Mouse (Mus musculus): ENCODE results near the gene Cript. TPM values are rescaled to one million over a fixed set of nuclear protein-coding genes. Genes with fewer than 3 reads are reported as not detected.
"Not testable (repeated sequence)": the region's sequence is repeated elsewhere in the genome, so short reads cannot be mapped to it uniquely, and the experiment has no call there.

The Cript gene
- polyA plus RNA-seq, 1 experiment from 2014 or later = 150 TPM

- 0 out of 2 replicates have a peak, but pooled peaks cover 2% of the 10 kb centered on the region for H3K9me3 ChIP-seq (ENCODE audit: control insufficient read depth, low read length)
- H3K27ac ChIP-seq (ENCODE audit: low read depth, low read length) = no peak overlapping the region
- ATAC-seq (ENCODE audit: low FRiP score, low TSS enrichment) = no peak
- H3K36me3 ChIP-seq (ENCODE audit: control insufficient read depth, insufficient read depth, low read length) = no peaks in the 10 kb centered on the region
- H3K4me3 ChIP-seq (ENCODE audit: low read length) = no peak overlapping the region
- no peak overlapping the region for H3K9ac ChIP-seq (ENCODE audit: low read depth, low read length)
- H3K27me3 ChIP-seq (ENCODE audit: control insufficient read depth, insufficient read depth, low read length) = no peaks in the 10 kb centered on the region
- WGBS = 50% methylated on average over 5 of the region's 5 CpGs
- H3K4me1 ChIP-seq (ENCODE audit: control insufficient read depth, insufficient read depth, low read length) = no peaks in the 10 kb centered on the region
- H3K4me2 ChIP-seq (replicated peaks; ENCODE audit: low read depth, low read length) = no peak overlapping the region
These were observed 47.6 kb downstream of the Cript start for GRCm38 (mm10) chr17:87072766-87073440.

- no peak for ATAC-seq (ENCODE audit: low FRiP score, low TSS enrichment)
- H3K27me3 ChIP-seq (ENCODE audit: control insufficient read depth, insufficient read depth, low read length) = no peaks in the 10 kb centered on the region
- H3K36me3 ChIP-seq (ENCODE audit: control insufficient read depth, insufficient read depth, low read length) = no peaks in the 10 kb centered on the region
- H3K4me2 ChIP-seq (replicated peaks; ENCODE audit: low read depth, low read length) = no peak overlapping the region
- H3K4me1 ChIP-seq (ENCODE audit: control insufficient read depth, insufficient read depth, low read length) = no peaks in the 10 kb centered on the region
- H3K9ac ChIP-seq (ENCODE audit: low read depth, low read length) = no peak overlapping the region
- no peak overlapping the region for H3K4me3 ChIP-seq (ENCODE audit: low read length)
- 0 out of 2 replicates have a peak, but pooled peaks cover 2% of the 10 kb centered on the region for H3K9me3 ChIP-seq (ENCODE audit: control insufficient read depth, low read length)
- no peak overlapping the region for H3K27ac ChIP-seq (ENCODE audit: low read depth, low read length)
These were observed 48.1 kb downstream of the Cript start for GRCm38 (mm10) chr17:87073470-87073869.

GRCm38 (mm10) chr17:87078217-87078616 lies 52.9 kb downstream of the Cript start:
- not testable (repeated sequence) for H3K9me3 ChIP-seq (ENCODE audit: control insufficient read depth, low read length); H3K4me2 ChIP-seq (replicated peaks; ENCODE audit: low read depth, low read length); H3K27ac ChIP-seq (ENCODE audit: low read depth, low read length); H3K4me3 ChIP-seq (ENCODE audit: low read length); ATAC-seq (ENCODE audit: low FRiP score, low TSS enrichment); H3K4me1 ChIP-seq (ENCODE audit: control insufficient read depth, insufficient read depth, low read length); H3K9ac ChIP-seq (ENCODE audit: low read depth, low read length); H3K36me3 ChIP-seq (ENCODE audit: control insufficient read depth, insufficient read depth, low read length); H3K27me3 ChIP-seq (ENCODE audit: control insufficient read depth, insufficient read depth, low read length)
- 96% methylated on average over 17 of the region's 17 CpGs for WGBS

- Histone ChIP-seq H3K9ac (ENCODE audit: low read depth, low read length) (no peak overlapping the region), H3K36me3 (ENCODE audit: control insufficient read depth, insufficient read depth, low read length) (no peaks in the 10 kb centered on the region), H3K27ac (ENCODE audit: low read depth, low read length) (no peak overlapping the region), H3K9me3 (ENCODE audit: control insufficient read depth, low read length) (no peaks in the 10 kb centered on the region), H3K4me3 (ENCODE audit: low read length) (no peak overlapping the region), H3K27me3 (ENCODE audit: control insufficient read depth, insufficient read depth, low read length) (no peaks in the 10 kb centered on the region), H3K4me2 (replicated peaks; ENCODE audit: low read depth, low read length) (no peak overlapping the region), H3K4me1 (ENCODE audit: control insufficient read depth, insufficient read depth, low read length) (no peaks in the 10 kb centered on the region)
- 90% methylated on average over 7 of the region's 7 CpGs for WGBS
- no peak for ATAC-seq (ENCODE audit: low FRiP score, low TSS enrichment)
These were observed 55.4 kb downstream of the Cript start for GRCm38 (mm10) chr17:87080724-87081123.

GRCm38 (mm10) chr17:87082547-87082946 lies 57.2 kb downstream of the Cript start:
- Histone ChIP-seq H3K4me2 (replicated peaks; ENCODE audit: low read depth, low read length) (no peak overlapping the region), H3K27me3 (ENCODE audit: control insufficient read depth, insufficient read depth, low read length) (no peaks in the 10 kb centered on the region), H3K27ac (ENCODE audit: low read depth, low read length) (no peak overlapping the region), H3K4me3 (ENCODE audit: low read length) (no peak overlapping the region), H3K9me3 (ENCODE audit: control insufficient read depth, low read length) (no peaks in the 10 kb centered on the region), H3K4me1 (ENCODE audit: control insufficient read depth, insufficient read depth, low read length) (no peaks in the 10 kb centered on the region), H3K36me3 (ENCODE audit: control insufficient read depth, insufficient read depth, low read length) (no peaks in the 10 kb centered on the region), H3K9ac (ENCODE audit: low read depth, low read length) (no peak overlapping the region)
- ATAC-seq (ENCODE audit: low FRiP score, low TSS enrichment) = no peak
- WGBS = 85% methylated on average over 4 of the region's 4 CpGs

GRCm38 (mm10) chr17:87083671-87084070 lies 58.3 kb downstream of the Cript start:
- Histone ChIP-seq H3K36me3 (ENCODE audit: control insufficient read depth, insufficient read depth, low read length) (no peaks in the 10 kb centered on the region), H3K4me3 (ENCODE audit: low read length) (no peak overlapping the region), H3K9me3 (ENCODE audit: control insufficient read depth, low read length) (no peaks in the 10 kb centered on the region), H3K27ac (ENCODE audit: low read depth, low read length) (no peak overlapping the region), H3K4me2 (replicated peaks; ENCODE audit: low read depth, low read length) (no peak overlapping the region), H3K27me3 (ENCODE audit: control insufficient read depth, insufficient read depth, low read length) (no peaks in the 10 kb centered on the region), H3K9ac (ENCODE audit: low read depth, low read length) (no peak overlapping the region), H3K4me1 (ENCODE audit: control insufficient read depth, insufficient read depth, low read length) (no peaks in the 10 kb centered on the region)
- WGBS = 87% methylated on average over 5 of the region's 5 CpGs
- ATAC-seq (ENCODE audit: low FRiP score, low TSS enrichment) = no peak

Other genes with a start within 250 kb of the Cript start
- gene Tmem247, start 108.2 kb upstream of the Cript start, polyA plus RNA-seq (2014; fragmentation: Nextera tagmentation; extraction: Ambion mirVana) = not detected in 2 replicates
- not detected in 2 replicates for gene Atp6v1e2, start 77.7 kb upstream of the Cript start, polyA plus RNA-seq (2014; fragmentation: Nextera tagmentation; extraction: Ambion mirVana)
- 19.5 and 22.4 TPM in 2 replicates for gene Rhoq, start 62.5 kb upstream of the Cript start, polyA plus RNA-seq (2014; fragmentation: Nextera tagmentation; extraction: Ambion mirVana)
- gene Pigf, start 144 bp upstream of the Cript start, polyA plus RNA-seq (2014; fragmentation: Nextera tagmentation; extraction: Ambion mirVana) = 39.3 and 46.1 TPM in 2 replicates
- gene Socs5, start 82.1 kb downstream of the Cript start, polyA plus RNA-seq (2014; fragmentation: Nextera tagmentation; extraction: Ambion mirVana) = 17.5 and 24.5 TPM in 2 replicates
- 82.6 and 104 TPM in 2 replicates for gene Mcfd2, start 240.4 kb downstream of the Cript start, polyA plus RNA-seq (2014; fragmentation: Nextera tagmentation; extraction: Ambion mirVana)